Comparison of ENCODE assay signal across 25 mouse cellular contexts in the genomic region with DNA sequence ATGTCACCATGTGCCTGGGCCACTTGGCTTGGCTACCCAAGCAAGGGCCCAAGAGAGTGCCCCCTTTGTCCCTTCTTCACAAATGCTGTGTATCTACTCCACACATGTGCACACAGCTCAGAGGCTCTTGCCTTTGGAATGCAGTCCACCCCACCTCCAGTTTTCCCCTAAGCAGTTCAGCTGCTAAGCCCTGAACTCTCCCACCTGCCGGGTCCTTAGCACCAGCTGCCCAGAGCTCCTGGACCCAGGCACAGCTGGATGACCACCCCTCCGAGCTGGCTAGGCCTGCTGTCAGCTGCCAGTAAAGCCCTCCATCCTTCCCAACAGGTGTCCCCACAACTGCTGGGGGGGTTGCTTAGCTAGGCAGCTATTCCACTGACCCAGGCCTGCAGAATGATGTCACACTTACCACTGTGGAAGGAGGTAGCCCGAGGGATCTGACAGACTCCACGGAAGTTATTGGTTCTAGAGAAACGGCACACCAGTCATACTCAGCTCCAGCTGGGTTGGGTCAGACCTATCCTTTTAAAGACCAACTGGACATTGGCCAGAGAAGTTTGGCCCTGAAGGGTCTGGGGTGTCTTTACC. TPM values are rescaled to one million over a fixed set of nuclear protein-coding genes. Genes with fewer than 3 reads are reported as not detected.
DNase-seq lines count a peak whose midpoint lies in the region; ATAC-seq lines count a peak whose summit lies in the region.
"Had no signal": no experiment of that assay in that cellular context is flagged by ENCODE, and none has a peak within 500 bp of the region (broad histone marks: within the 10 kb centered on the region; RNA-seq: fewer than 3 reads in every experiment).

No protein-coding gene starts in this region.

- no peak overlapping the region for H3K4me3 ChIP-seq in forebrain, embryonic 12.5 days (replicated peaks)
- H3K4me3 ChIP-seq in forebrain, embryonic 10.5 days: no peak overlapping the region
- H3K4me3 ChIP-seq in liver, embryonic 11.5 days (ENCODE audit: low read depth, low read length): no peak overlapping the region
- H3K4me3 ChIP-seq in embryonic facial prominence, embryonic 15.5 days (replicated peaks): no peak overlapping the region
- H3K4me3 ChIP-seq in limb, embryonic 15.5 days: no peak overlapping the region
- H3K4me3 ChIP-seq: heart, embryonic 13.5 days; hindbrain, embryonic 15.5 days; megakaryocyte, embryonic 14.5 days; neural tube, embryonic 13.5 days had no signal

- ATAC-seq in forebrain, embryonic 12.5 days (ENCODE audit: low FRiP score): no peak
- no peak for ATAC-seq in liver, embryonic 11.5 days (replicated peaks; ENCODE audit: low FRiP score)
- ATAC-seq in embryonic facial prominence, embryonic 15.5 days (ENCODE audit: insufficient number of reproducible peaks, low FRiP score, low TSS enrichment, low read depth): peak; percentile 67
- peak; percentile 70 for ATAC-seq in limb, embryonic 15.5 days (ENCODE audit: insufficient number of reproducible peaks, low FRiP score, low TSS enrichment, low read depth)
- ATAC-seq: activated CD4-positive, CD25-positive, alpha-beta regulatory T cell, adult 4 months; forebrain, embryonic 14.5 days had no signal

- H3K27me3 ChIP-seq in forebrain, embryonic 12.5 days: peaks cover 64% of the 10 kb centered on the region
- H3K27me3 ChIP-seq in forebrain, embryonic 10.5 days (ENCODE audit: poor library complexity, severe bottlenecking): peaks cover 61% of the 10 kb centered on the region
- no peaks in the 10 kb centered on the region for H3K27me3 ChIP-seq in liver, embryonic 11.5 days (replicated peaks; ENCODE audit: control insufficient read depth, insufficient read depth, low read length)
- H3K27me3 ChIP-seq in embryonic facial prominence, embryonic 15.5 days: no peaks in the 10 kb centered on the region
- no peaks in the 10 kb centered on the region for H3K27me3 ChIP-seq in limb, embryonic 15.5 days
- H3K27me3 ChIP-seq: heart, embryonic 13.5 days; hindbrain, embryonic 15.5 days had no signal

- no peaks in the 10 kb centered on the region for H3K9me3 ChIP-seq in forebrain, embryonic 12.5 days
- H3K9me3 ChIP-seq in forebrain, embryonic 10.5 days: no peaks in the 10 kb centered on the region
- H3K9me3 ChIP-seq in liver, embryonic 11.5 days (ENCODE audit: control insufficient read depth, low read length): no peaks in the 10 kb centered on the region
- H3K9me3 ChIP-seq in embryonic facial prominence, embryonic 15.5 days (replicated peaks): no peaks in the 10 kb centered on the region
- H3K9me3 ChIP-seq in limb, embryonic 15.5 days: no peaks in the 10 kb centered on the region
- H3K9me3 ChIP-seq: G1E; heart, embryonic 13.5 days; hindbrain, embryonic 15.5 days; megakaryocyte, embryonic 14.5 days had no signal

- no peaks in the 10 kb centered on the region for H3K36me3 ChIP-seq in forebrain, embryonic 12.5 days (replicated peaks)
- no peaks in the 10 kb centered on the region for H3K36me3 ChIP-seq in forebrain, embryonic 10.5 days (replicated peaks)
- H3K36me3 ChIP-seq in liver, embryonic 11.5 days (ENCODE audit: control insufficient read depth, insufficient read depth, low read length): no peaks in the 10 kb centered on the region
- no peaks in the 10 kb centered on the region for H3K36me3 ChIP-seq in embryonic facial prominence, embryonic 15.5 days
- no peaks in the 10 kb centered on the region for H3K36me3 ChIP-seq in limb, embryonic 15.5 days
- H3K36me3 ChIP-seq: G1E; heart, embryonic 13.5 days; hindbrain, embryonic 15.5 days; neural tube, embryonic 13.5 days had no signal

- peak overlapping the region; percentile 46; the same call in 1 of the 2 replicates for H3K27ac ChIP-seq in forebrain, embryonic 12.5 days
- H3K27ac ChIP-seq in forebrain, embryonic 10.5 days: no peak overlapping the region
- H3K27ac ChIP-seq in liver, embryonic 11.5 days (ENCODE audit: low read depth, low read length): no peak overlapping the region
- H3K27ac ChIP-seq in embryonic facial prominence, embryonic 15.5 days (replicated peaks): peak overlapping the region; percentile 61; the same call in 1 of the 2 replicates
- H3K27ac ChIP-seq in limb, embryonic 15.5 days: peak overlapping the region; percentile 12; the same call in 1 of the 2 replicates
- H3K27ac ChIP-seq: heart, embryonic 13.5 days; hindbrain, embryonic 15.5 days; neural tube, embryonic 13.5 days had no signal

- no peak for DNase-seq in forebrain, embryonic 10.5 days (ENCODE audit: extremely low spot score, low spot score)
- DNase-seq in liver: peak; percentile 11
- no peak for DNase-seq in liver, embryonic 11.5 days (ENCODE audit: low spot score)
- DNase-seq in cerebellum, postnatal 14 days: no peak
- DNase-seq in left cerebral cortex, adult 18-20 months (ENCODE audit: low spot score in 2 of 2): no peak
- DNase-seq: adrenal gland, postnatal 10 days; cerebellum, adult 11 months; cerebellum, postnatal 25 days; embryo, embryonic 11 days; kidney, adult 11 months; kidney, postnatal 10 days; layer of hippocampus, postnatal 36 days; left cerebral cortex, postnatal 4 days; right cerebral cortex, adult 18-20 months; thymus, postnatal 14 days had no signal

- H3K4me2 ChIP-seq in forebrain, embryonic 12.5 days: no peak overlapping the region
- H3K4me2 ChIP-seq in liver, embryonic 11.5 days: no peak overlapping the region
- no peak overlapping the region for H3K4me2 ChIP-seq in embryonic facial prominence, embryonic 15.5 days (replicated peaks)
- H3K4me2 ChIP-seq in limb, embryonic 15.5 days: no peak overlapping the region
- H3K4me2 ChIP-seq: heart, embryonic 13.5 days; hindbrain, embryonic 15.5 days; neural tube, embryonic 13.5 days had no signal

- H3K4me1 ChIP-seq in forebrain, embryonic 12.5 days: peaks cover 17% of the 10 kb centered on the region
- H3K4me1 ChIP-seq in forebrain, embryonic 10.5 days: peaks cover 28% of the 10 kb centered on the region
- H3K4me1 ChIP-seq in liver, embryonic 11.5 days (replicated peaks; ENCODE audit: control insufficient read depth, insufficient read depth, low read length): peaks cover 3% of the 10 kb centered on the region
- peaks cover 29% of the 10 kb centered on the region for H3K4me1 ChIP-seq in embryonic facial prominence, embryonic 15.5 days
- H3K4me1 ChIP-seq in limb, embryonic 15.5 days: peaks cover 19% of the 10 kb centered on the region
- H3K4me1 ChIP-seq: hindbrain, embryonic 15.5 days had no signal

- WGBS in forebrain, embryonic 12.5 days: 72% methylated on average over 5 of the region's 5 CpGs
- WGBS in forebrain, embryonic 10.5 days: 70% methylated on average over 5 of the region's 5 CpGs
- 79% methylated on average over 5 of the region's 5 CpGs for WGBS in liver, embryonic 11.5 days
- 64% methylated on average over 5 of the region's 5 CpGs for WGBS in embryonic facial prominence, embryonic 15.5 days
- 36% methylated on average over 5 of the region's 5 CpGs for WGBS in limb, embryonic 15.5 days

- no peak overlapping the region for H3K9ac ChIP-seq in forebrain, embryonic 12.5 days
- no peak overlapping the region for H3K9ac ChIP-seq in liver, embryonic 11.5 days (ENCODE audit: low read depth, low read length)
- no peak overlapping the region for H3K9ac ChIP-seq in embryonic facial prominence, embryonic 15.5 days
- H3K9ac ChIP-seq in limb, embryonic 15.5 days: no peak overlapping the region
- H3K9ac ChIP-seq: heart, embryonic 13.5 days; hindbrain, embryonic 15.5 days; neural tube, embryonic 13.5 days had no signal

RNA-seq across cellular contexts. Expression of a gene that starts 59.3 kb away (rescaled TPM):
- 326 and 351 TPM in 2 replicates for polyA plus RNA-seq in forebrain, embryonic 12.5 days (2016; fragmentation: Nextera tagmentation; extraction: Ambion mirVana)
- polyA plus RNA-seq in forebrain, embryonic 10.5 days (2016; fragmentation: Nextera tagmentation; extraction: Ambion mirVana): 194 and 230 TPM in 2 replicates
- polyA plus RNA-seq in liver, embryonic 11.5 days (2014; fragmentation: Nextera tagmentation; extraction: Ambion mirVana): 572 and 617 TPM in 2 replicates
- polyA plus RNA-seq in embryonic facial prominence, embryonic 15.5 days (2015; fragmentation: Nextera tagmentation; extraction: Ambion mirVana): 1,694 and 1,933 TPM in 2 replicates
- polyA plus RNA-seq in limb, embryonic 15.5 days (2015; fragmentation: Nextera tagmentation; extraction: Ambion mirVana): 1,248 and 1,513 TPM in 2 replicates
- total RNA-seq in left cerebral cortex, adult 18-20 months (2021): 10 to 100 TPM; 11.9 to 13.3 TPM
- total RNA-seq: G1E had no signal

Comparison
In these comparisons a context has a peak if more than half of its experiments do, and no peak if none do; other contexts are left out.
1. H3K27ac ChIP-seq: peak in forebrain, embryonic 12.5 days (single experiment), embryonic facial prominence, embryonic 15.5 days (single experiment) and limb, embryonic 15.5 days (single experiment); none in forebrain, embryonic 10.5 days (single experiment) and liver, embryonic 11.5 days (single experiment).
2. ATAC-seq: peak in embryonic facial prominence, embryonic 15.5 days (single experiment) and limb, embryonic 15.5 days (single experiment); none in forebrain, embryonic 12.5 days (single experiment) and liver, embryonic 11.5 days (single experiment).